Mouse (Mus musculus) bone marrow, adult 2 months (tissue): Measurements from ENCODE around the gene Ormdl3.

Source experiments
- CTCF ChIP-seq: fragments of 200-500 bp; IDR thresholded peaks from 2 replicates; pipeline ENCODE4 v1.5.1; 2011; ENCODE audit warnings: low read length, control low read depth; ENCODE audit not compliant: control insufficient read depth, insufficient read depth
- POLR2A ChIP-seq: fragments of 200-500 bp; IDR thresholded peaks from 2 replicates; pipeline ENCODE4 v1.6.1; 2011; ENCODE audit warnings: low read depth, mild to moderate bottlenecking, control low read depth, low read length, borderline replicate concordance; ENCODE audit not compliant: control insufficient read depth

- TF ChIP-seq CTCF = no peak
- no peak for TF ChIP-seq POLR2A
Measured at GRCm38 (mm10) chr11:98584146-98584545, 3.0 kb downstream of the Ormdl3 start.
